Mouse (Mus musculus) E14TG2a.4 (cell line): Measurements from ENCODE around the gene Fam43a.

Experiments
- CTCF ChIP-seq: conservative IDR thresholded peaks from 2 replicates; pipeline ENCODE4 v1.5.1; 2014; ENCODE audit warnings: low read length
- POU5F1 ChIP-seq: IDR thresholded peaks from 2 replicates; pipeline ENCODE4 v1.6.1; 2014; ENCODE audit warnings: low read length, borderline replicate concordance

DNA sequence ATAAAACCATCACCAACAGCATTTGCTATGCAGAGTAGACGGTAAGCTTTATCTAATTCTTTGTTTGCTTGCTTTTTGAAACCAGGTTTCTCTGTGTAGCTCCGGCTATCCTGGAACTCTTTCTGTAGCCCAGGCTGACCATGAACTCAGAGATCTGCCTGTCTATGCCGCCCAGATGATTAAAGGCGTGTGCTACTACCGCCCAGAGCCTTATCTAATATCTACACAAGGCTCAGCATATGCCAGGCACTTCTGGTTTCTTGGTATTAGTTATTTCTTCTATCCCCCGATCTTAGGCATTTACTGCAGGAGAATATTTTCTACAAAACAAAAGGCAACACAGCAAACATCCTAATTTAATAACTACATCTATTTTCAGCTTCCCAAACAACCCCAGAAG, 33.9 kb upstream of the Fam43a start:
- no peak for TF ChIP-seq CTCF
- no peak for TF ChIP-seq POU5F1
